Mouse (Mus musculus) cerebellum, adult 9-11 months (tissue): Measurements from ENCODE around the gene Vmn2r72.

Source experiments
- DNase-seq: peaks from one replicate; pipeline ENCODE4 v3.0.0; 2022

Vmn2r72 gene

GRCm38 (mm10) chr7:85754997-85755396, at the start of gene Vmn2r72:
Vmn2r72 (minus strand) TSS chr7:85755097.
- no peak for DNase-seq
